Mouse (Mus musculus): ENCODE measurements at regions not wholly inside any gene's neighbourhood (a gene's known extent, or its start where the extent isn't known, plus 50 kb on each side); places are given as distances from the start of the nearest gene placed in this dataset.

DNA sequence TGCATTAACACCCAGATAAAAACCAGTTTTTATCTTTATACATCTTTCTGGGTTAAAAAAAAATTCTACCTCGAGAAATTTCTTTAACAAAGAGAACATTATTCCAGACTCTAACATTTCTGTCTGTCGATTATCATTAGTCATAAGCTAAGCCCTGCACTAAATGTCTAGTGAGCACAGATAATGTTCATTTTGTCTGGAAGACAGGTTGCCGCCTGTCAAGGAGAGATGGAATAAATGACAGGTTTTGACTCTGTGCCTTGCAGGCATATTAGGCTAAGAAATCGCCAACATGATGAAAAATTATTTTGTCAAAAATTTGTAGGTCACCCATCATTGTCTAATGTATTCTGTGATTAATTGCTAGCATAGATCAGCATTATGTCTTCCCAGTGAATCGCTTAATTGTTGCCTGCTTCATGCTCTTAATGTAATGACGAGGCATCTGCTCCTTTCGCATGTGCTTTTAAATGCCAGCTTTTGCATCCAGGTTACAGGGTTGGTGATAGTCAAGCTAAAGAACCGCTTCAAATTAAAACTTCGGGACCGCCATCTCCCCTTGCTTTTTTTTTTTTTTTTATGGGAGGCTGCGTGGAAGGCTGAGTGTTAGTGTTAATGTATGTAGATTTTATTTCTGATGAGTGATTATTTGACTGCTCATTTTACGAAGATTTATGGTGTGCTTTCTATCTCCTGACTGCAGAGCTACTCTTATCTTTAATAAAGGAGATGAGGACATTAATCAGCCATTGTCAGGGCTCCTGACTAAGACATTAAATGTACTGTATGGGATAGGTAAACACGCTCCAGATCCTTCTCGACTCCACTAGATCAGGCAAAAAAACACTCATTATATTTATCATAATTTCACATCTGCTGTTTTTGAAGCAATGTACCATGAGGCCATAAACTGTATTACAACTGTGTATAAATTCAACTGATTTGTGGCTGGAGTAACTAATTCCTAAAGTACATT, 135.9 kb upstream of the Meis2 start:
- DNase-seq (ENCODE audit: inconsistent ontology term), result no peak

DNA sequence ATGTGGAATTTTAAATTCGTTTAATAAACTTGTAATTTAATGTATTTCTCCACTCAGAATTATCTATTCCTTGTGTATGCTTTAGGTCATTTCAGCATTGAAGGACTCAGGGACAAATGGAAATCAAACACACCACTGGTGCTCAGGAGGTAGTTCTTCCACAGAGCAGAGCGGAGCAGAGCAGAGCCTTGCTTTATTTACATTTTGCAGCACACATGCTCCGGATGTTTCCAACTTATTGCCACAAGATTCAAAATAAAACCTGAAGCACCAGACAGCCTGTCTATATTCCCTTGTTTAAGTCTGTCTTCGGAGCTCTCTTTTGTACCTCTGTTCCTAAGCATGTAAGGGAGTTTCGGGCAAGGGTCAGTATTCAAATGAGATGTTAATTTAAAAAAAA, 135.2 kb upstream of the Meis2 start:
- DNase-seq (ENCODE audit: inconsistent ontology term), result no peak

DNA sequence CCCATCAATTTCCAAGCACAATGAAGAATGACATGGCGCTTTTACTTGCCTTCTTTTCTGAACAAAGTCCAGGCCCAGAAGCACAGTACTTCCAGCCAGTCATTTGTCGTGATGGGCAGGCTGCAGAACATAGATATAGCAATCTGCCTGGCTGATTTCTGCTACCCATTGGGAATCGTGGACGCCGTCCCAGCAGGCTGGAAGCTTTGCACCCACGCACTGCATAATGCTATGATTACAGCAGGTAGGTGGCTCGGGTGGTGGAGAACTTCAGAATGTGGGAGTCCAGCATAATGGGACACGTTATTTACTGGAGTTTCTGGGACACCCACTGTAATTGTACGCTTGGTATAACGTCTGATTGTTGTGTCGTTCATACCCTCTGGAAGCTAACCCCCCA, 116.2 kb upstream of the Meis2 start:
- no peak for DNase-seq (ENCODE audit: inconsistent ontology term)

DNA sequence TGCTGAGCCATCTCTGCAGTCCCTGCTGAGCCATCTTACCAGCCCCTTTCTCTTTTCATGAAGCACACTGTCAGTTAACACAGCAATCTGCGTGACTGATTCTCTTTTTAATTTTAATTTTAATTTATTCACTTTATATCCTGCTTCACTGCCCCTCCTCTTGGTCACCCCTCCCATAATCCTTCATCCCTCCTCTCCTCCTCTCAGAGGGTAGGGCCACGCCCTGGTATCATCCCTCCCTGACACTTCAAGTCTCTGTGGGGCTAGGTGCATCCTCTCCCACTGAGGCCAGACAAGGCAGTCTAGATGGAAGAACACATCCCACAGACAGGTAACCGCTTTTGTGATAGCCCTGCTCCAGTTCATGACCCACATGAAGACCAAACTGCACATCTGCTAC, 111.5 kb upstream of the Meis2 start:
- DNase-seq (ENCODE audit: inconsistent ontology term), result no peak

DNA sequence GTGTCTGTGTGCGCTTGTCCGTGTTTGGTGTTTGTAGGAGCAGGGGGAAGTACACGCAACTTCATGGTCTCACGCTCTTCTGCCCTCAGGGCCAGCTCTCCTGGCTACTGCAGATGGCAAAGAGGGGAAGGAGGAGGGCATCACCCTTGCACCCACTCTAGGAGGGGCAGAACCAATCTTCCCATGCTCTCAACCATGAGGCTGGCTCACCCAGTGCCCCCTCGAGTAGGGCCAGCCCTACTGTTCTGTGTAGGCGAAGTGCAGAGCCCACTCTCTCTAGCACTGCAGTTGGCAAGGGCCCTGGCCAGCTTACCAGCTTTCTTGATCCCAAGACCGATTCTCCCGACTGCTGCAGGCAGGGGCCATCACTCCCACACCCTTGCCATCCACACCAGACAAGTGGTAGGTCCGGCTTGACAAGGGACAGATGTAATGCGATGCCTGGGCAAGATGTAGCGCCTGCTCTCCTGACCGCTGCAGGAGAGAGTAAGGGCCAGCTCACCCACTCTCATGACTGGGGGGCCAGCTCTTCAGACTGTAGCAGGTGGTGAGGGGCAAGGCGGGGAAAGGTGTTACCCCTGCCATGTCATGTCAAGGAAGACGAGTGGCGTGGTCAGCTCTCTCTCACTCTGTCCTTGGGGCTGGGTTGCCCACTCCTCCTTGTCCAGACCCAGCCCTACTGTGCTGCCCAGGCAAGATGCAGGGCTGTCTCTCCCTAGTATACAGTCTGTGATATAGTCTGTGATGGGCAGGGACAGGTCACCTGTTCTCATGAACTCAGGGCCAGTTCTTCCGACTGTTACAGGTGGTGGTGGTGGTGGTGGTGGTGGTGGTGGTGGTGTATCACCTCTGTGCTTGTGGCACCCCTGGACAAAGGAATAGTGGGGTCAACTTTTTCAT, 100.5 kb upstream of the Meis2 start:
- no peak for DNase-seq (ENCODE audit: inconsistent ontology term)

All from Muller cell, postnatal 12 days (primary cell).